Mouse (Mus musculus) heart, postnatal 10 days (tissue): ENCODE data around the gene Atxn1. TPM values are rescaled to one million over a fixed set of nuclear protein-coding genes. Genes with fewer than 3 reads are reported as not detected.

Source experiments
- DNase-seq, 2 experiments: peaks; one replicate each; pipeline ENCODE4 v3.0.0; 2021
- intact Hi-C: fragments of 180-260 bp; cut with DNase I; formaldehyde crosslinking; loops from one replicate; pipeline ENCODE4 v1.15.1; 2025
- total RNA-seq, 2 experiments: library from RNA; stranded (reverse); gene quantifications; 2 replicates each; pipeline ENCODE4 v1.2.3; 2021

Atxn1 gene
- total RNA-seq, 2 experiments from 2014 or later, result 40.6 to 49.1 TPM

DNA sequence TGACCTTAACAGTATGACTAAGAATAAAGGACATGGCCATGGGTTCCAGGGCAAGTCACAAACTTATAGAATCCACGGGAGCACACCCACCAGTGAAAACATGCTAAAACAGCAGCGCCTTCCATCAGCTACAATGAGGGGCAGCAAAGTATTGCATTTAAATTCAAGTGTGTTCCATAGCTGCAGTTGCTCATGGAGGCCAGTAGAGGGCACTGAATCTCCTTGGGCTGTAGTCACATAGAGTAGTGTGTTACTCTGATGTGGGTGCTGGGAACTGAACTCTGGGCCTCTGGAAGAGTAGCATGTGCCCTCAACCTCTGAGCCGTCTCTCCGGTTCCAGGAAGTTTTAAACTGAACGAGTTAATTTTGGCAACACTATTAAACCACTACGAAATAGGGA is 268.8 kb downstream of the Atxn1 start:
- intact Hi-C loops, result no loop called here
- DNase-seq, result no peak

DNA sequence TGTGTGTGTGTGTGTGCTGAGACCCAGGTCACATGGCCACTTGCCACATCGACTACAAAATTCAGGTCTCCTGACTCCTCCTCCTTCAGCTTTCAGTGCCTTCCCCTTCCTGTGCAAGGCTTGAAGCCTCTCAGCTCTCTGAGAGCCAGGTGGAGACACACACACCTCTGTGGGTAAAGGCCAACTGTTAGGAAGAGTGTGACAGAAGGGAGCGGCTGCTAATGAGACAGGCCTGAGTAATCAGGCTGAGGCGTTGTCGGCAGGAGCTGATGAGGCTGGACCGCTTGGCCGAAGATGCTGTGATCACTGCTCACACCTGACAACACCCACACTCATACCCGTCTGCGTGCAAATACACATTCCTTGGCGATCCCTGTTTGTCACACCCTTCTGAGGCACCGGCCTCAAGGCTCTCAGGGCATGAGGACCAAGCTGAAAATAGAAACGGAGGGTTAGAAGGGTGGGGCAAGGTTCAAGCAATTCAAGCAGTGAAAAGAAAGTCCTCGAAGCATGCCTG is 269.8 kb downstream of the Atxn1 start:
- intact Hi-C loops, result no loop called here
- no peak for DNase-seq

DNA sequence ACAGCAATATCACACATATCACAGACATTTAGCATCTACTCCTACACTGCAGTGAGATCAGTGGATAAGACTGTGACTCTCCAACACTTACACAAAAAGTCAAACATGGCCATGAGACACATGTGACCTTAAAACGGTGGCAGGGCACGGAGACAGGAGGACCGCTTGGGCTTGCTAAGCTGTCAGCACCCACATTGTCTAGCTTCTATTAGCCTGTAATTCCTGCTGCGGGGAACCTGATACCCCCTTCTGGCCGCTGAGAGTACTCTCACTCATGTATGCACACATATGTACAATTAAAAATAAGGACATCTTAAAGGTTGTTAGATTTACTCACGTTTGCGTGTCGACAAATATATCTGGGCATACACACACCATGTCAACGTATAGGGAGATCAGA is 270.9 kb downstream of the Atxn1 start:
- intact Hi-C loops, result no loop called here
- no peak for DNase-seq

DNA sequence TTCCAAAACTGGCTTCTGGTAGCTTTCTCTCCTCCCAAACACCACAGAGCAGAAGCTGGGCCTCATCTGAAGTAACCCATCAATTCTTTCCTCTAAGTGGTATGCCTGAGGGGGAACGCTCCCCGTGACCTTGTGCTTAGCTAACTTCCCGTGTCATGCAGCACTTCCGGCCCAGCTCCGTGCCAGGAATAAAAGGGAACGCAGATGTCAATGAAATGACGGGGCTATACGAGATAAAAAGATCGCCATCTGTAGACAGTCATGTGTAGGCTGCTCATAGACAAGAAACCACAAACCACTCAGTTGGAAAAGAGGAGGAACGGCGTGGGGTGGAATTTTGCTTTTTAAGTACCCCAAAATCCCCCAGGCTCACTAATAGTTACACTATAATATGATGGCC is 271.3 kb downstream of the Atxn1 start:
- intact Hi-C loops, result no loop called here
- DNase-seq, result peak in 1 of 2 experiments; percentile 55

DNA sequence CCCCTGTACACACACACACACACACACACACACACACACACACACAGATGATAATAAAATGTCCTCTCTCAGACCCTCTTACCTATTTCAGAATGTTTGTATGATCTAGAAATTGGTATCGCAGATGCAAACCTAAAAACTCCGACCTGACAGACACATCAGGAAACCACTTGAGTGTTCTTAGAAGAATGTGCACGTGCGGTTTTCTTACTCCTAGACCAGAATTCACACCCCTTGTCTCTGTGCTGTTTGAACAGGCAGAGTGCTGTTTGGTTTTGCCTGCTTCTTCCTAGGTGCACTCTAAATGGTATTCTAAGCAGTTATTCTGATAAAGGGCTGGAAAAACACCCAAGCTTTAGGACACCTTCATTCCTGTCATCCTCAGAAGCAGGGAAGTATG is 271.7 kb downstream of the Atxn1 start:
- intact Hi-C loops, result no loop called here
- no peak for DNase-seq

DNA sequence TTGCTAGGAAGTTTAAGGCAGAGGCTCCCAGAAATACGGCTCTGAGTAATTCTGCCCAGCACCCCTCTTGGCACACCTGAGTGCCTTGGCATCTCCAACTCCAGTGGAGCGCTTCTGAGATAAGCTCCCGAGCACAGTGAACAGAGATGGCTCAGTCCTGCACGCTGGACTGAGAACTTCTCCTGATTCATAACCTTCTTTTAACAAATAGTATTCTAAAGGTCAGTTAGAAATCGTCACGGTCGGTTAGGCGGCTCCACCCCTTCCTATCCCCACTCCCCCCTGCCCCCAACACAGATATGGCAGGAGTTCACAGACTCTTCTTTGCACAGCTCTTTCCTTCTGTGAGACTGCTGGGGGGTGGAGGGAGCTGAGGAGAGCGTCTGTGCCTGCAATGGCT is 272.4 kb downstream of the Atxn1 start:
- peak; percentile 51 for DNase-seq

DNA sequence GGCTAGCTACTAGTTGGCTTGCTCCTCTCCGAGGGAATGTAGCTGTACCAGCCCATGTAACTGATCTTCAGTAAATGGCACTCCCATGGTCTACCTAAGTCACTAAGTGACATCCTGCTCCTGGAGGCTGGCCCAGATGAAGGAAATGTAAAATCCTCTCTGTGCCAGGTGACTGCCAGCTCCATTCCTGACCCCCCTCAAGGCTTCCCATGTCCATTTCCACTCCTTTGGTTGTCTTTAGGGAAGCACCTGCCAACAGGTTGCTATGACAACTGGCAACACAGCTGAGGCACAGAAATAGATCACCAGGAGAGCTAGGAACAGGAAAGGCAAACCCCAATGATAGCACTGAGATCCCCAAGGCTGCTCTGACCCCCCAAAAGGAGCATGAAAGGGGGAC is 274.4 kb downstream of the Atxn1 start:
- intact Hi-C loops, result no loop called here
- peak; percentile 33 to 56 for DNase-seq

More for the DNA sequence above, 272.4 kb downstream of the Atxn1 start:
- intact Hi-C loops, result no loop called here

DNA sequence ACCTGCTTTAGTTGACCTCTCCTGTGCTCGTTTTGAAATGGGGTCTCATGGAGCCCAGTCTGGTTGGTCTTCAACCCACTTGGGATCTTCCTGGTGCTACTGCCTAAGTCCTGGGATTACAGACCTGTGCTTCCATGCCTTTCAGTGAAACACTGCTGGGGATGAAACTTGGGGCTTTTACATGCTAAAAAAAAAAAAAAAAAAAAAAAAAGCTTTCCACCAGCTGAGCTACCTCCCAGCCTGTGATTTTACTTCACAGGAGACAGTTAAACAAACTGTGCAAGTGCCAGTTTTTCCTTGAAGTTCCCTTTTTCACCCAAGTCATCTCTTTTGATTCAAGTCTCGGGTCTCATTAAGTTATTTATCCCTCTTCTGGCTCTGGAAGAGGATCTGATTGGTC is 275.9 kb downstream of the Atxn1 start:
- intact Hi-C loops, result no loop called here

DNA sequence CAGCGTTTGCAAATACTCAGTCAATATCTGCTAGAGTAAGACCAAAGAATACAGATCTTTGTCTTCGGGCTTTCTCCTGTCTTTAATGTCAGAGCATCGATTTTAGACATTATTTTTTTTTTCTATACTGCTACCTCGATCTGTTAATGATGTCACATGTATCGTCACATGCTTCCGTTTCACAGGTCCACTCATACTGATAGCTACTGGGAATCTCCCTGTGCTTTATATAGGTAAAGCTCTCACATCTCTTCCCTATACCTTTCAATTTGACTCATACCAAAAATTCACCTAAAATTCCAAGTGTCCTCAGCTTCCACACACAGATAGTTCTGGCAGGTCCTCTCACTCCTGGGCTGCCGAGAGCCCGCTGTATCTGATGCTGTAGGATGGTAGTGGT is 277.2 kb downstream of the Atxn1 start:
- no peak for DNase-seq
- intact Hi-C loops, result no loop called here

More for the DNA sequence above, 275.9 kb downstream of the Atxn1 start:
- DNase-seq, result no peak

DNA sequence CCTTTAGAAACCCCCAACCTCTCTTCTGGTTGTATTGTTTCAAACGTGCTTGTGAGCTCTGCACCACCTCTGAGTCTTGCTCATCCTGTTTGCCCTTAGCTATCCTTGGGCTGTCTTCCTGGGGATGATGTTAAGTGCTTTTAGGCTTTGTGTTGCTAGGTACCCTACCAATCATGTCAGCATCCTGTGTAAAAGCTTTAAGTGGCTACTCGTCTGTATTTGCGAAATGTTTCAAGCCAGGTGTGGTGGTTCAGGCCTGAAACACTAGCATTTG is 278.6 kb downstream of the Atxn1 start:
- intact Hi-C loops, result no loop called here
- no peak for DNase-seq

DNA sequence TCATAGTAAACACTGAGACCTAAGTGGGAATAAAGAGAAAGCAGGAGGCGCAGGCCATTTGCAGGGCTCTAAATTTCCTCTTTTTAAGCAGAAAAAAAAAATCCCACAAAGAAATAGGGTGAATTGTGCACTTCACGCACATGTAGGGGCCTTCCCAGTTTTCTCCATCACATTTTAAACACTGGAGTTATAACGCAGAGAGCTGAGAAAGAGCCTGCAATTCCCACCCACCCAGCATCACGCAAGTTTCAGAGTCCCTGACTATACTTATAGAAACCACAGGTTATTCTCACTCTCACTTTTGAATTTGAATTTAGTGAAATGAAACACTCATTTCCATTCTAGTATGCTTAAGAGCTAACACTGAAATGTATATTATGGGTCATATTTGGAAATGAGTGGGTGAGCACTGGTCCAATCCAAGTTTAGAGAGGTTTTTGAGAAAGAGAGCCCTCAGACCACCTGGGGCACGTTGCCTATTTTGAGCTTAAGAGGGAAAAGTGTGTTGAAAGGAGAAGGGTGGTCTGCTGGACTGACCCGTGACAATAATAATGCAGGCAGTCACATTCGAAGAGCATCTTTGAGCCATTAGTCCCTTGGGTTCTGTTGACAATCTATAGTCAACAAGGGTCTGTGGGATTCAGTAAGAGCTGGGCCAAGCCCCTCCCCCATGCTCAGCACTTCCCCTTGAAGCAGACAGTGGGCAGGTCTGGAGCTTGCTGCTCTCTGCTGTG is 279.1 kb downstream of the Atxn1 start:
- intact Hi-C loops, result no loop called here
- DNase-seq, result no peak

DNA sequence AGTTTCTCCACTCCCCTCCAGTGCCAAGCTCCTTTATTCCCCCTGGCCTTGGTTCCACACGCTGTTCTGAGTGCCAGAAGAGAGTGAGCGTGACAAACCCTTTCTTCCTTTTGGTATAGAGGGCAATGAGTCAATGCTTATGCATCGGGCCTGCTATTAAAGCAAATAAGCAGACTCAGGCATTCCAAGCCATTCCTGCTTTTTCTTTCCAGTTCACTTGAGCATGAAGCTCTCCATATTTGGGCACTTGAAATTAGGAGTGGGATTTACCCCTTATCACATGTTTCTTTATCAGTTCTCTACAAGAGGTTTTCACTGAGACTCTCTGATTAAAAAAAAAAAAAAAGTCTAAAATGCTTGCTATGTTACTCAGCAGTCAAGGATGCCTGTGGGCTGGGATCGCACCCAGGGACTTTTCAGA is 279.9 kb downstream of the Atxn1 start:
- intact Hi-C loops, result loop anchor here (5.0 kb wide), 2 partner anchors 108 to 282 kb away; partner anchors contain the start of gene Atxn1
- DNase-seq, result no peak

DNA sequence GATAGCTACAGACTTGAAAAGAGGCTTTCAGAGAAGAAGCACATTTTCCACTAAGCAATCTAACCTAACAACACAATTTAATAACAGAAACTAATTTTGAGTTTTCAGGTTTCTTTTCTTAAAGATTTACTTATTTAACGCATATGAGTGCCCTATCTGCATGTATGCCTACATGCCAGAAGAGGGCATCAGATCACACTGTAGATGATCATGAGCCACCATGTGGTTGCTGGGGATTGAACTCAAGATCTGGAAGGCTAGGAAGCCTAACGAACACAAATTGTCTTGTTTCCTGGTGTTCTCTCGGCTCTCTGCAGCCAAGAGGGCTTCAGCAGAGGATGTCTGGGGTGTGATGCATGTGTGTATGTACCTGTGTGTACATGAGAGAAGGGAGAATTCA is 280.8 kb downstream of the Atxn1 start:
- intact Hi-C loops, result loop anchor here (5.0 kb wide), 2 partner anchors 107 to 283 kb away; partner anchors contain the start of gene Atxn1
- DNase-seq, result no peak

DNA sequence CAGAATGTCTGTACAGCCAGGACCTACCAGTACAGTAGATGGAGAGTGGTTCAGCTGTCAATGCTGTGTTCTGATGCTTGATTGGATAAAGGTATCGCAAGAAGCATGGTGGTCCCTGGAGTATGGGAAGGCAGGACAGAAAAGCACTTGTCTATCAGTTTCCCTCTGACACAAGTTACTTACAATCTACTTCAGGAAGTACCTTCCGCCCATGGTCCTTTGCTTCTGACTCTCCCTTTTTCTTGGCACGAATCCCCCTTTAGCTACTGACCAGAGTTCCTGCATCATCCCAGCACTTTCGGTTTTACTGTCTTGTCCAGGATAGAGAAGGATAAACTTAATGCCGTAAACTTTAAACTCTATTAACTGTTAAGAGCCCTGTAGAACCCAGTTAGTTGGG is 283.6 kb downstream of the Atxn1 start:
- DNase-seq, result peak; percentile 50 to 61

DNA sequence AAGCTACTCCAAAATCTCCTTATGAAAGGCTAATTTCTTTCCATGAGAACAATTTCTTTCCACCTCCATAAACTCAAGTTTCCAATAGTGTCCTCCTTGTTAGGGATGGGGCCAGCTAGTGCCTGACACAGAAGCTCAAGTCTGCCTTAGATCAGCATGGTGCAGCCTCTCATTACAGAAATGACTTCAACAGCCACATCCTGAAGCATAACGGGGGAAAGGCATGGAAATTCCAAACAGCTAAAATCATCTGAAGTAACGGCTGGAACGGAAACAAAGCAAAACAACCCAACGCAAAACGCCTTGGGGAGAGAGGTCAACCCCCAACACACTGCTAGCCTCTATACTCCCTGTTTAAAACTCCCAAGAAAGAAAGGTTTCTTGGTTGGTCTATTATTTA is 284.2 kb downstream of the Atxn1 start:
- intact Hi-C loops, result loop anchor here (5.0 kb wide), 2 partner anchors 103 to 287 kb away; partner anchors contain the start of gene Atxn1
- DNase-seq, result peak; percentile 42 to 48

More for the DNA sequence above, 283.6 kb downstream of the Atxn1 start:
- intact Hi-C loops, result loop anchor here (5.0 kb wide), 2 partner anchors 104 to 286 kb away; partner anchors contain the start of gene Atxn1

DNA sequence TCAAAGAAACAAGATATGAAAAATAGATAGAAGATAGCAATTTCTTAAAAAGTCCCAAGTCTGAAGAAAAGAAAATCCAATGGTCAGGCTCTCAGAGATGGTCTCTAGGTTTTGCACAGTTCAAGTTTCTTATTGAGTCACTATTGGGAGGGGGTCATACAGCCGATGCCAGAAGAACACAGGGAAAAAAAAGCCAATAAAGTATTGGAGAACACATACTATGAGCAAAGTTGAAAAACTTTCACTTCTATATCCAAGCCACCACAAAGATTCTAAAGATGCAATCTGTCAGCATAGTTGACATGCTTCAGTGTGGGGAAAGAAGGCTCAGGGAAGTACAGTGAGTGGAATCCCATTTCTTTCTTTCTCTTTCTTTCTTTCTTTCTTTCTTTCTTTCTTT is 285.7 kb downstream of the Atxn1 start:
- intact Hi-C loops, result no loop called here
- no peak for DNase-seq

DNA sequence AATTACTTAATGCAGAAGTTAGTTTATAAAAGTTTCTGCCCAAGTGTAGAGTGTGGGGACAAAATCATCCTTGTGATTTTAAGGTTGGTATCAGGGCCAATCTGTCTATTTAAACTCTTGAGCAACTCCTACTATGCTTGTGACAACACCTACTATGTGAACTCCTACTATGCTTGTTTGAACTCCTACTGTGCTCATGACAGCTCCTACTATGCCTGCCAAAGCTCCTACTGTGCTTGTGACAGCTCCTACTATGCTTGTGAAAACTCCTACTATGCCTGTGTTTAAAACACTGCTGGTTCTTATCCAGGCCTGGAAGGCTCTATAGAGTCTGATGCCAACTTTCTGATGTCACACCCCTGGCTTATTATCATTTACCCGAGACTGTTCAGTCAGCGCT is 292.2 kb downstream of the Atxn1 start:
- DNase-seq, result no peak

DNA sequence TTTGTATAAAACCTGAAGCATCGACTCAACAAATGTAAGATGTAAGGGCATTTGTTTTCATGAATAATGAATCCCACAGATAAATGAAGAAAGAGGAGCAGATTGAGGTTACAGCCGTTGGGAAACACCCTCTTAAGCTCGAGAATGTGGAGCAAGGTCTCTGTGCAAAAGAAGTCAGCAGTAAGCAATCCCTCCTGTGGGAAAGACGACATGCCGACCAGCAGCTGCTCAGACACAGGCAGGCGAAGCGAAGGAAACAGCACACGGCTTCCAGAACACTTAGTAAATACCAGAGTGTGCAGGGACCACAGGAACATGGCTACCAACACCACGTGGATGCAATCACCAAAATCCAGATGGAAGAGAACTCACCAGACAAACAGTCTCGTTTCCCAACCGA is 294.8 kb downstream of the Atxn1 start:
- no peak for DNase-seq
- intact Hi-C loops, result no loop called here

More for the DNA sequence above, 292.2 kb downstream of the Atxn1 start:
- intact Hi-C loops, result no loop called here

DNA sequence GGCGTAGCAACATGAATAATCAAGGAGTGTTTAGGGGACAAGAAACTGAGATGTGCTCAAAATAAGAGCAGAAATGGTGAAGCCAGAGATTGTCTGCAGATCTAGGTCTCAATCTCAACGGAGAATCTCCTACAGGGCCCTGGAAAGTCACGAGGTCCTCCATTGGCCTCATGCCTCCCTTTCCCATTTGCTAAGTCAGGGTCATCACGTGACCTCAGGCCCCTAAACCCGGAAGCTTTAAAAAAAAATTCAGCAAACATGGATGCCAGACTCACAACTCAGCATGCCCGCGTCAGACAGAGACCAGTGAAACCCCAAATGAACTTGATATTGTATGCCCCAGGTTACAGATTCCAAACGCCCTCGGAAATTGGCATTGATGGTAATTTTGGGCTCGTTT is 302.0 kb downstream of the Atxn1 start:
- intact Hi-C loops, result no loop called here
- DNase-seq, result no peak

DNA sequence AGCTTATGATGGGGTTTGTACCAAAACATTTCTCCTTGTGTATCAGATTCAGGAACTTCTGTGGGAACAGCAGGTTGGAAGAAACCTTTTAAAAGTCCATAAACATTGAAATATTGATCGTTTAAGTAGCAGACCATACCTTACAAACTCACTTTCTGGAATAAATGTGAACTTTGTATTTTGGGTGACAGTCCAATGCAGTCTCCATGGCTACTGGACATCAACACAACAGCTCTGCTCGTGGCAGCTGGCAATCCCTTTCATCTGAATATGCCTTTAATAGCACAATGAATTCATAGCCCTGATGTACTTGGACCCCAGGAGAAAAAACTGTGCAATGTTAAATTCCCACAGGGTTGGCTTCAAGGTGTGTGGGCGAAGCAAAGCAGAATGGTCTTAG is 302.6 kb downstream of the Atxn1 start:
- intact Hi-C loops, result no loop called here
- DNase-seq, result no peak

DNA sequence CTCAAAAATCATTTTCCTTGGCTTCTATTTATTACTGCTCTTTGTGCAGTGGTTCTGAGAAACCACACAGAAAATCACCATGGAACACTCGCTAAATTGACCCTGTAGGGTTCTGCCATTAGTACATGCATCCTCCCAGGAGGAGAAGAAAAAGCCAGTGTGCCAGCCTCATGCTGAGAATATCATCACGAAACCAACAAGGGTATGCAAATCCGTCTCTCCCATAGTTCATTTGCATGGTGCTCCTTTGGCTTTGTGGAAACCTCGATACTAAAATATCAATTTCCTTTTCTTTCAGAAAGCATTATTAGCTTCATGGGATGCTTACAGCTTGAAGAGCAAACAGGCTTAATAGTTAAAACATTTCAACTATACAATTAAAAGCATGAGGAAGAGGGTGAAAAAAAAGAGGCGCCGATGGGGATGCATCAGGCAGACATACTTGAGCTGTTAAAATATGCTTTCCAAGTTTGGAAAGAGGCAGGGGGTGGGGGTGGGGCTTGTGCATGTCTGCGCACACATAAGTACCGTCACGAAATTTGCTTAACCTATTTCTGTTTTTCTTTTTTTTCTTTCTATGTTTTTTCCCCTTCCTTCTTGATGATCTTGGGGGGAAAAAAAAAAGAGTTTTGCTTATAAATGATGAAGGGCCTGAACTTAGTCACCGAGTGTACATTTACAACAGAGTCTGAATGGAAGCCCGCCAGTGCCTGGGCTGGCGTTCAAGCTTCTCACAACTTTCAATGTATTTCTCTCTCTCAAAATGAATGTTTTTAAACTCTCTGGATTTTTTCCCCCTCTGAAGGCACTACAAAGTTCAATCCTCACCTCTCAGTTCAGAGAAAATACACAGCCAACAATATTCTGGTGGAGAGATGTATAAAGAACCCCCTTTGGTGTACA is 303.3 kb downstream of the Atxn1 start:
- no peak for DNase-seq
- intact Hi-C loops, result no loop called here

DNA sequence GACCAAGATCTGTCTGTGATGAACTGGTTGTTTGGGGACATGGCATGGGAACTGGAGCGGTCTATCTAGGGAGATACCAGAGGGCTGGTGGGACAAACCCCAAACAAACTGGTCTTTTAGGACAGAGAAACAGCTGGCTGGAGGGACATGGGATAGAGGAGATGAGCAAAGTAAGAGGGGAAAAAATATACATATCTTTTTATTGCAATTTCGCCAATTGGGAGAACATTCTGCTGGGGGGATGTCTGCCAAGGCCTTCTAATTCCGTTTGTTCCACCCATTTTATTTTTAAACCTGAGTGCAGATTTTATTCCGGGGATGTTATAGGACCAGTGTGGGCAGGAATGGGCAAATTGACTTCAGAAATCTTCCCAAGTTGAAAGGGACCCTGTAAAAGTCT is 305.0 kb downstream of the Atxn1 start:
- intact Hi-C loops, result no loop called here
- no peak for DNase-seq
